Mouse (Mus musculus) stomach, postnatal 0 days (tissue): Measurements from ENCODE around the gene Klc4. TPM values are rescaled to one million over a fixed set of nuclear protein-coding genes. Genes with fewer than 3 reads are reported as not detected.

ENCODE experiments used
- ATAC-seq: fragments of 200-750 bp; cut with Nextera tagmentation; 2 replicates; pipeline ENCODE4 v1.8.0; 2017; ENCODE audit not compliant: low FRiP score, low TSS enrichment
- DNase-seq: peaks from one replicate; pipeline ENCODE4 v3.0.0-alpha.2; 2016; ENCODE audit warnings: low spot score
- H3K27ac ChIP-seq: fragments of 300-500 bp; sonication (generic); replicated peaks from 2 replicates; pipeline ENCODE4 v1.5.1; 2014; ENCODE audit warnings: mild to moderate bottlenecking, control low read depth
- H3K27me3 ChIP-seq: fragments of 300-500 bp; sonication (generic); 2 replicates; pipeline ENCODE4 v1.6.1; 2014; ENCODE audit warnings: low read length; ENCODE audit not compliant: control insufficient read depth, insufficient read depth
- H3K36me3 ChIP-seq: fragments of 300-500 bp; sonication (generic); 2 replicates; pipeline ENCODE4 v1.6.1; 2014; ENCODE audit warnings: low read length, mixed read lengths; ENCODE audit not compliant: control insufficient read depth, insufficient read depth
- H3K4me1 ChIP-seq: fragments of 300-500 bp; sonication (generic); replicated peaks from 2 replicates; pipeline ENCODE4 v1.6.1; 2014; ENCODE audit warnings: antibody characterized with exemption; ENCODE audit not compliant: control insufficient read depth, insufficient read depth
- H3K4me2 ChIP-seq: fragments of 300-500 bp; sonication (generic); replicated peaks from 2 replicates; pipeline ENCODE4 v1.6.1; 2014; ENCODE audit warnings: low read depth, mild to moderate bottlenecking, control low read depth, moderate library complexity
- H3K4me3 ChIP-seq: fragments of 300-500 bp; sonication (generic); 2 replicates; pipeline ENCODE4 v1.5.1; 2014; ENCODE audit warnings: low read depth, low read length, control low read depth
- H3K9ac ChIP-seq: fragments of 300-500 bp; sonication (generic); 2 replicates; pipeline ENCODE4 v1.6.1; 2014; ENCODE audit warnings: mild to moderate bottlenecking, low read length, control low read depth, mixed read lengths
- H3K9me3 ChIP-seq: fragments of 300-500 bp; sonication (generic); 2 replicates; pipeline ENCODE4 v1.6.1; 2016; ENCODE audit warnings: low read length; ENCODE audit not compliant: control insufficient read depth
- CTCF ChIP-seq: IDR thresholded peaks from 2 replicates; pipeline ENCODE4 v1.5.1; 2016; ENCODE audit warnings: antibody characterized with exemption, low read depth, mild to moderate bottlenecking, moderate library complexity
- EP300 ChIP-seq: optimal IDR thresholded peaks from 2 replicates; pipeline ENCODE3; 2016; ENCODE audit warnings: antibody characterized with exemption
- WGBS: fragments of 180-500 bp; shearing (Covaris S2); extraction: QIAGEN DNeasy Blood & Tissue Kit; methylation state at CpG from one replicate; pipeline ENCODE4 v1.1.7; 2014; 5-methylcytosine and 5-hydroxymethylcytosine counted together
- polyA plus RNA-seq: library from polyadenylated mRNA; unstranded; fragments of >200 nt; fragmentation: Nextera tagmentation; extraction: Ambion mirVana; gene quantifications from 2 replicates; pipeline ENCODE4 v1.2.1, GENCODE M21; 2015

Klc4 gene
- polyA plus RNA-seq, 1 experiment from 2014 or later = 34.5 TPM

- peaks cover 14% of the 10 kb centered on the region for H3K4me1 ChIP-seq
- no peaks in the 10 kb centered on the region for H3K27me3 ChIP-seq
- H3K9ac ChIP-seq = peak within 1 kb of the TSS; percentile 85
- WGBS = 82% methylated on average over 7 of the region's 9 CpGs
- peak within 1 kb of the TSS; percentile 72 for H3K4me2 ChIP-seq
- no peaks in the 10 kb centered on the region for H3K9me3 ChIP-seq
- ATAC-seq = no peak
- no peak for DNase-seq
- TF ChIP-seq CTCF = no peak
- H3K36me3 ChIP-seq = peaks cover 13% of the 10 kb centered on the region
- peak within 1 kb of the TSS; percentile 88 for H3K4me3 ChIP-seq
- H3K27ac ChIP-seq = peak within 1 kb of the TSS; percentile 49
These were observed 32.6 kb upstream of the Klc4 start, which contains the start of gene Mea1 for GRCm38 (mm10) chr17:46678416-46678815. TSS of gene Mea1 (plus strand) at chr17:46678793.

- peak; percentile 11; the same call in 1 of the 2 replicates for ATAC-seq
- H3K4me1 ChIP-seq = peaks cover 8% of the 10 kb centered on the region
- H3K36me3 ChIP-seq = peaks cover 12% of the 10 kb centered on the region
- H3K9me3 ChIP-seq = no peaks in the 10 kb centered on the region
- no peak for DNase-seq
- H3K4me2 ChIP-seq = peak overlapping the region; percentile 71
- H3K4me3 ChIP-seq = peak overlapping the region; percentile 72
- H3K9ac ChIP-seq = peak overlapping the region; percentile 76
- no peaks in the 10 kb centered on the region for H3K27me3 ChIP-seq
- H3K27ac ChIP-seq = peak overlapping the region; percentile 90
- 18% methylated on average over 15 of the region's 15 CpGs for WGBS
- TF ChIP-seq CTCF (no peak), EP300 (no peak)
These were observed 28.9 kb upstream of the Klc4 start for GRCm38 (mm10) chr17:46674530-46675283.

GRCm38 (mm10) chr17:46673850-46674529, 28.2 kb upstream of the Klc4 start, which contains the start of gene Rrp36:
TSS of gene Rrp36 (minus strand) at chr17:46674352.
- ATAC-seq = peak; percentile 91

GRCm38 (mm10) chr17:46669911-46670310, 24.1 kb upstream of the Klc4 start:
- peaks cover 6% of the 10 kb centered on the region for H3K36me3 ChIP-seq
- H3K4me2 ChIP-seq = no peak overlapping the region
- 95% methylated on average over 10 of the region's 10 CpGs for WGBS

More at GRCm38 (mm10) chr17:46673850-46674529, 28.2 kb upstream of the Klc4 start, which contains the start of gene Rrp36:
- TF ChIP-seq CTCF (no peak), EP300 (no peak)
- Histone ChIP-seq H3K4me2 (peak within 1 kb of the TSS; percentile 71), H3K9me3 (no peaks in the 10 kb centered on the region), H3K4me3 (peak within 1 kb of the TSS; percentile 72), H3K9ac (peak within 1 kb of the TSS; percentile 76), H3K27ac (peak within 1 kb of the TSS; percentile 90), H3K36me3 (peaks cover 14% of the 10 kb centered on the region), H3K4me1 (peaks cover 2% of the 10 kb centered on the region), H3K27me3 (no peaks in the 10 kb centered on the region)
- under 1% methylated on average over 43 of the region's 43 CpGs for WGBS
- DNase-seq = peak; percentile 93

GRCm38 (mm10) chr17:46667712-46668111, 21.9 kb upstream of the Klc4 start:
- TF ChIP-seq EP300 (no peak), CTCF (no peak)
- no peak overlapping the region for H3K27ac ChIP-seq
- DNase-seq = no peak
- WGBS = 85% methylated on average over 16 of the region's 16 CpGs
- H3K4me1 ChIP-seq = no peaks in the 10 kb centered on the region
- no peak overlapping the region for H3K4me3 ChIP-seq
- no peak overlapping the region for H3K4me2 ChIP-seq
- peaks cover 19% of the 10 kb centered on the region for H3K36me3 ChIP-seq
- ATAC-seq = no peak
- H3K9me3 ChIP-seq = no peaks in the 10 kb centered on the region
- no peak overlapping the region for H3K9ac ChIP-seq
- H3K27me3 ChIP-seq = no peaks in the 10 kb centered on the region

More at GRCm38 (mm10) chr17:46669911-46670310, 24.1 kb upstream of the Klc4 start:
- Histone ChIP-seq H3K27ac (no peak overlapping the region), H3K4me1 (no peaks in the 10 kb centered on the region; the same call in 1 of the 2 replicates), H3K9ac (no peak overlapping the region), H3K27me3 (no peaks in the 10 kb centered on the region), H3K4me3 (no peak overlapping the region), H3K9me3 (no peaks in the 10 kb centered on the region)
- no peak for TF ChIP-seq CTCF
- no peak for TF ChIP-seq EP300
- ATAC-seq (no peak), DNase-seq (no peak)

GRCm38 (mm10) chr17:46662730-46663129, 16.9 kb upstream of the Klc4 start:
- H3K4me3 ChIP-seq = no peak overlapping the region
- no peak overlapping the region for H3K9ac ChIP-seq
- H3K9me3 ChIP-seq = no peaks in the 10 kb centered on the region
- H3K36me3 ChIP-seq = peaks cover 43% of the 10 kb centered on the region
- ATAC-seq = no peak
- no peaks in the 10 kb centered on the region for H3K4me1 ChIP-seq
- WGBS = 79% methylated on average over 5 of the region's 5 CpGs
- no peaks in the 10 kb centered on the region for H3K27me3 ChIP-seq
- H3K27ac ChIP-seq = no peak overlapping the region
- TF ChIP-seq CTCF = no peak
- no peak overlapping the region for H3K4me2 ChIP-seq
- no peak for DNase-seq
